Mouse (Mus musculus) left cerebral cortex, postnatal 4 days (tissue): ENCODE results near the gene Pafah2. TPM values are rescaled to one million over a fixed set of nuclear protein-coding genes. Genes with fewer than 3 reads are reported as not detected.

Experiments used
- DNase-seq: peaks from one replicate; pipeline ENCODE4 v3.0.0-alpha.2; 2022
- intact Hi-C: fragments of 180-260 bp; cut with DNase I; formaldehyde crosslinking; loops from one replicate; pipeline ENCODE4 v1.15.1; 2025
- total RNA-seq, 2 experiments: library from RNA; stranded (reverse); gene quantifications; 2 replicates each; pipeline ENCODE4 v1.2.3; 2021

Gene Pafah2
- total RNA-seq, 2 experiments from 2014 or later = 12.7 to 14.1 TPM

GRCm38 (mm10) chr4:134455310-134455709, 59.2 kb downstream of the Pafah2 start:
- DNase-seq = no peak
- intact Hi-C loops = no loop called here

GRCm38 (mm10) chr4:134457130-134457825, 61.2 kb downstream of the Pafah2 start:
- intact Hi-C loops = no loop called here
- no peak for DNase-seq

- DNase-seq = no peak
- intact Hi-C loops = no loop called here
These were observed 62.7 kb downstream of the Pafah2 start for GRCm38 (mm10) chr4:134458856-134459255.

DNA sequence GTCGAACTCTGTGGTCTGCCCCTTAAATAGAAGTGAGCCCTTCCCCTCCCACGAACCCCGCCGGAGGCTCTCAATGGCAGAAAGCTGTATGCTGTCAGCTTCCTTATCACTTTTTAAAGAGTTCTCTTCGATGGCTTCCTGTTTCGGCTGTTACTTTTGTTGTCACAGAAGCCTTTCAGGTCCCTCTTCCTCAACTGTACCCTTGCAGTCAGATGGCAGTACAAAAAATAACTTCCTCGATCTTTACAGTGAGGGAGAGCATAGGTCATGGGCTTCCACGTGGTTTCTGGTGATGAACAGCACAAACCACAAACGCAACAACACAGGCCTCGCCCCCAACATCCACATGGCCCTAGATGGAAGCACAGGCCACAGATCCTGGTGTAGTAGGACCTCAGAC, 64.2 kb downstream of the Pafah2 start:
- no peak for DNase-seq
- intact Hi-C loops = no loop called here

DNA sequence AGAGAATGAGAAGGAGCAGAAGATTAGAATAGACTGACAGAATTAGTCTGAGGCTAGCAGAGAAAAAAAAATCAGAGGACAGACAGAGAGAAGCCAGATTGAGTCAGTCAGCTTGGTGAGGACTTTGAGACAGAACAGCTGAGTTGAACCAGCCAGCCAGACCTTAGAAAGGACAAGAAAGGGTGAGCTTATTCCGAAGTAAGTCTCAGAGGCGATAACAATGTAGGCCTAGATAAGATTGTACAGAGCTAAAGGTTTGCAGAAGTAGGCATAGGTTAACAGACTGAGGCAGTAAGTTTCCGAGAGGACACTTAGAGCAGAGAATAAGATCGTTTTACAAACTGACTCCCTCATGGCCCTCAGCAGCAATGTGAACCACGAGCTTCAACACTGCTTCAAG, 65.1 kb downstream of the Pafah2 start:
- DNase-seq = no peak
- intact Hi-C loops = no loop called here

DNA sequence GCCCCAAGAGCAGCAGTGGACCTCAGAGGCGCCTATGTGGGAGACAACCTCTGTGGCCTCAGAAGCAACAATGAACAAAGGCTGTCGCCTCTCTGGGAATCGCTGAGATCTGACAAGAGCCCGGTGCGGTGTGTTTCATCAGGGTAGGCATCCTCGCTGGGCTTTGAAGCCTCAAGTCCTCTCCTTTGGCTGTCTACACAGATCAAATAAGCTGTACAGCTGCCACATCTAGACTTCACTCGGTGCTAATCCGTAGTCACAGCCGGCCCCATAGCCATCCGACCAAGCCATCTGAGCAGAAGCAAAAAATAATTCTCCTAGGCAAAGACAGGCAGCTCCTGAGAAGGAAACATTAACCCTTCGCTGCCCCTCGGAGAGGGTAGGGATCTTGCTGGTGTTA, 69.7 kb downstream of the Pafah2 start:
- DNase-seq = no peak

DNA sequence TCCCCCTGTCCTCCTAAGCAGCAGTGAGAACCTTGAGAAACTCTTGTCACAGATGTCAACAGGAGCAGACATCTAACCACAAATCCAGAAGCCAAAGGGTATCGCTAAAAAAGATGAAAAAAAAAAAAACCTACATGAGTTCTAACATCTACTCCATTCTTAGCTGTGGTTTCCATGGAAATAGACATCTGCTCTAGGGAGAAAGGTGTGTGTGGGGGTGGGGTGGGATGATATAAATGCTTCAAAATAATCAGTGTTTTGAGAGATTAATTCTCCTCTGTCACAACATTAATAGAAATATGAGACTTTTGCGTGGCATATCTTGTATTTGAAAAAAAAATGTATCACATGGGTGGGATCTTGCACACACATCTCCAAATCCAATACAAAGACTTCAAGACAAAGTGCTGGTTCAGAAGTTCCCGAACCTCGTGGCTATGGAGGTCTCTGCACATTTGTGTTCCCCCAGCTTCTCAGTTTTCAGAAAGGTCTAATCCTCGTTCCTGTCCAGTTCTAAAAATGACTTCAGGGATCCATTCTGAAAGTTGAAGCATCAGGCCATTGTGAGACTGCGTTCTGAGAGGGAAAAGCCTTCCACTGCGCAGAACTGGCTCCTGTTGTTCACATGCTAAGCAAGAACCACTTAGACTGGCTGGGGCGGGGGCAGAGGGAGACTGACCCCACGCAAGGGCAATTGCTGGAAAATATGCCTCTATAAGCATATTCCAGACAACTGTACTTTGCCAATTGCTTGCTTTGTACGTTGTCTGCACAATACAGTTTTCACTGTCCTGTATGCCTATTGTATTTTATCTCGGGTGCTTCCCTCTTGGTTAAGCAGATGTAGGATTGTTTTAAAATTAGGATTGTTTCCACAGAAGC, 70.5 kb downstream of the Pafah2 start:
- DNase-seq = no peak
- intact Hi-C loops = no loop called here

More for the DNA sequence above, 69.7 kb downstream of the Pafah2 start:
- intact Hi-C loops = no loop called here

DNA sequence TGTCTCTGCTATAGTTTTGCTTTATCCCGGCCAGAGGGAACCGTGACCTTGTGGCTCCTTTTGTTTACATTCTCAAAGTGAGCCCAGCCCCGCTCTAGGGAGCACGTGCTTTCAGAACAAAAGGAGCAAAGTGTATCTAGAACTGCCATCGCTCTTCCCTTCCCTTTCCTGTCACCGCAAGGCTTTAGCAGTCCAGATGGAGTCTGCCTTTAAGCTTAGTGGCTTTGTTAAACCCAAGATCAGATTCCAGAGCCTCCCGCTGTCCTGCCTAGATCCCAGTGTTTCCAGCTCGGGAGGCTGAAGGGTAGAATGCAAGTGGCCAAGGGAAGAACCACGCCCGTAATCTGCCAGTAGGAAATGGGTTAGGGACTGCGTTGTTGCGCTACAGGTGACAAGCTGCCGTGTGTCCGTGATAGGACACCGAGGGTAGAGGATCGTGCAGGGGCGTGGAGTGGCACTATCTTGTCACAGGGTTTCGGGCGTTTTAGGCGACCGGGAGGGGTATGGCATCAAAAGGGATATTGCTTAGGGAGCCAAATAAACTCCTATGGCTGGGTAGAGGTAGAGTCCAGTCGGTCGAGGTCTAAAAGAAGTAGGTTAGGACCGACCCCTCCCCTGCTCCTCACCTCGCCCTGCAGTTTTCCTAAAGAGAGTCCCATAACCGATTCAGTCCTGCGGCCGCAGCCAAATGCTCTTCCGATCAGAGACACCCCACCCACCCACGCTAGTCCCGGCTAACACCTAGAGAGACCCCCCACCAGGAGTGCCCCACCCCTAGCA, 71.5 kb downstream of the Pafah2 start:
- peak; percentile 49 for DNase-seq
- intact Hi-C loops = loop anchor here (2.0 kb wide), 1 partner anchor 71 kb away; the partner anchor contains the start of gene Pafah2

GRCm38 (mm10) chr4:134468215-134468575, 72.1 kb downstream of the Pafah2 start, which contains the start of gene Stmn1:
Stmn1 (plus strand) TSS chr4:134468320.
- intact Hi-C loops = loop anchor here (2.0 kb wide), 1 partner anchor 71 kb away; the partner anchor contains the start of gene Pafah2
- DNase-seq = peak; percentile 98

DNA sequence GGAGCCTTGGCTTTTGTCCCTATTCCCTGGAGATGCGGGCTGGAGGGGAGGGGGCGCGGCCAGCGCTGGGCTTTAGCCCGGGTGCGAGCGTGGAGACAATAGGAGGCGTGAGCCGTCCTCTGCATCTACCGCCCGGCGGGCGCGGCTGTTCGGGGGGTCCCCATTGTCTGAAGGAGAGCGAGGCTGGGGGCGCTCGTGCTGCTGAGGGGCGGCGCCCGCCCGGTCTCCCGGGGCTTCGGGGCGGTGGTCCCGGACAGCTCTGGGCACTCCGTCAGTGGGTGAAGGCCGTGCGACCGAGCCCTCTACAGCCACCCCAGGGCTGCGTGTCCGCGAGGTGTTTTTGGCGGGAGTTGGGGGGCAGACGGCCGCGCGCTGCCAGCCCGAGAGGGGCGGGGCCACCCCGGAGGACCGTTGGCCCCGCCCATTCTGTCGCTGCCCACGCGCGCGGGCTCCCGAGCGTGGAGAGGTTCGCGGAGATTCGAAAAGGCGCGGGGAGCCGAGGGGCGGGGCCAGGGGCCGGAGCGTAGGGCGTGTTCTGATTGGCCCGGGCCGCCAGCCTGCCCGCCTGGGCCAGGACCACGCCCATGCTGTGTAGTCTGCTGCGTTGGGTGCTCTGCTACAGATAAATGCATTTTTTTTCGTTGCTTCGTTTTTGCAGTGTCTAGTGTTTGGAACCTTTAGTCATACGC, 72.6 kb downstream of the Pafah2 start:
- peak; percentile 99 for DNase-seq
- intact Hi-C loops = loop anchor here (2.0 kb wide), 1 partner anchor 72 kb away; the partner anchor contains the start of gene Pafah2

DNA sequence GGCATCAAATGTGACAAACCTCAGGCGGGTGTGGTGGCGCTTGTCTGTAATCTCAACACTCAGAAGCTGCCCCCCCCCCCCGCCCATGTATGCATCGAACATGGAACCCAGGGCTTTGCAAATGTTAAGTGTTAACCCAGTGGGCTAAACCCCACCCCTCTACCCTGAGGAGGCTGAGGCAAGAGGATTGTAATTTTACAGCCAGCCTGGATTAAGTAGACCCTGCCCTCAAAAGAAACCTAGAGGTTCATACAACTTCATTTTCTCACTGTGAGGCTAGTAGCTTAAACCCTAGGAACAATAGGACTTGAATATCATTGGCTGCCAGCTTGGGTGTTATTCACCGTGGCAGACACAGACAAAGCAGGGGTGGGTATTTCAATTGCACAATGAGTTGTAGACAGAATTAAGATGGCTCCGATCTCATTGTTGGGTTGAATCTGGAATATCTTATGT, 73.2 kb downstream of the Pafah2 start:
- no peak for DNase-seq
- intact Hi-C loops = loop anchor here (2.0 kb wide), 1 partner anchor 73 kb away; the partner anchor contains the start of gene Pafah2

DNA sequence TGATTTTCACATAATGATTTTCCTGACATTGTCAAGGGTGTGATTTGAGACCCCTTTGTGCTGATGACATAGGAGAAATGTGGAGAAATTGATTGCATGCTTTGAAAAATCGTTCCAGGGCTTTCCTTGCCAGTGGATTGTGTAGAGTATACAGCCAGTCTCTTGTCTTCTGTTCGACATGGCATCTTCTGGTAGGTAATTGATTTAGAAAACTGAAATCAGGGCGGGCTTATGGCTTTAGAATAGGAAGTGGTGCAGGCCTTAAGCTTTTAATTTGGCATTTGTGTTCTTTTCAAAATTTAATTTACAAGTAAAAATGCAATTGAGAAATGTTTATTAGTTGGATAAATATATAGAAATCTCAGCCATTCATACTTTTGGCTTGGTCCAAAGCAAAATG, 73.9 kb downstream of the Pafah2 start:
- intact Hi-C loops = loop anchor here (2.0 kb wide), 1 partner anchor 73 kb away; the partner anchor contains the start of gene Pafah2
- no peak for DNase-seq

- intact Hi-C loops = no loop called here
- DNase-seq = no peak
These were observed 75.3 kb downstream of the Pafah2 start for GRCm38 (mm10) chr4:134471469-134471868.

GRCm38 (mm10) chr4:134473764-134474163, 77.6 kb downstream of the Pafah2 start:
- intact Hi-C loops = no loop called here
- no peak for DNase-seq

- DNase-seq = no peak
- intact Hi-C loops = no loop called here
These were observed 78.1 kb downstream of the Pafah2 start for GRCm38 (mm10) chr4:134474240-134474639.

DNA sequence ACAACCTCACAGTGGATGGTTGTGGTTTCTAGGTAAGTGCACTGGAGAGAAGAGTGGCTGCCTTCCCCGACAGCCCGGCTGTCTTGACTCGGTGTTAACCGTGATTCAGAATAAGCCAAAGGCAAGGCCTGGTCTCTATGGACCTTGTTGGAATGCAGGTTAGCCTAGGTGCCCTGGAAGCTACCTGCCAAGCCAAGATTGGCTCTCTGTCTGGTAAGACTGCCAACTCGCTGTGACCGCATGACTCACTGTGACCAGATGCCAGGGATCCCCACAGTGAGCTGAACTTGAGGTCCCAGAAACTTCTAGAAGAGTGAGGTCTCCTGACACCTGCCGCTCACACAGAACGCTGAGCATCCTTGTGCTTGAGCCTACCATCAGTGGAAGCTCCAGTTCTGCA, 80.8 kb downstream of the Pafah2 start:
- intact Hi-C loops = no loop called here
- no peak for DNase-seq
